Mouse (Mus musculus) heart, adult 18-20 months (tissue): ENCODE data around the gene Tcte1. TPM values are rescaled to one million over a fixed set of nuclear protein-coding genes. Genes with fewer than 3 reads are reported as not detected.

Experiments used
- DNase-seq, 2 experiments: peaks; one replicate each; pipeline ENCODE4 v3.0.0; 2021 to 2022; ENCODE audit warnings: mixed read lengths in 1 of 2
- total RNA-seq, 2 experiments: library from RNA; stranded (reverse); gene quantifications; 2 replicates each; pipeline ENCODE4 v1.2.3; 2021

Tcte1 gene
- total RNA-seq, 2 experiments from 2014 or later, result not detected

GRCm38 (mm10) chr17:45548541-45549512 lies 25.6 kb downstream of the Tcte1 start:
- no peak for DNase-seq

GRCm38 (mm10) chr17:45549617-45550181 lies 26.5 kb downstream of the Tcte1 start, which contains the start of gene Tmem151b:
Gene Tmem151b (minus strand): TSS chr17:45549677.
- no peak for DNase-seq

GRCm38 (mm10) chr17:45550253-45550652 lies 27.0 kb downstream of the Tcte1 start:
- DNase-seq, result no peak

- no peak for DNase-seq
Measured at GRCm38 (mm10) chr17:45551249-45551796, 28.1 kb downstream of the Tcte1 start.

- peak; percentile 70 to 83 for DNase-seq
Measured at GRCm38 (mm10) chr17:45551816-45552451, 28.7 kb downstream of the Tcte1 start.

- no peak for DNase-seq
Measured at GRCm38 (mm10) chr17:45553065-45553464, 29.8 kb downstream of the Tcte1 start.

GRCm38 (mm10) chr17:45554420-45554819 lies 31.2 kb downstream of the Tcte1 start:
- DNase-seq, result no peak

GRCm38 (mm10) chr17:45555452-45556106 lies 32.3 kb downstream of the Tcte1 start, which contains the start of gene Nfkbie:
Gene Nfkbie (plus strand): TSS chr17:45555703.
- DNase-seq, result peak; percentile 95 to 98

GRCm38 (mm10) chr17:45556107-45556489 lies 32.9 kb downstream of the Tcte1 start:
- no peak for DNase-seq

GRCm38 (mm10) chr17:45556514-45557245 lies 33.4 kb downstream of the Tcte1 start:
- peak in 1 of 2 experiments; percentile 39 for DNase-seq

GRCm38 (mm10) chr17:45557246-45557824 lies 34.1 kb downstream of the Tcte1 start:
- DNase-seq, result no peak

GRCm38 (mm10) chr17:45557998-45558862 lies 35.0 kb downstream of the Tcte1 start:
- peak in 1 of 2 experiments; percentile 22 for DNase-seq

- no peak for DNase-seq
Measured at GRCm38 (mm10) chr17:45559732-45560525, 36.7 kb downstream of the Tcte1 start.

GRCm38 (mm10) chr17:45563216-45563615 lies 40.0 kb downstream of the Tcte1 start:
- no peak for DNase-seq

- DNase-seq, result peak; percentile 96 to 97
Measured at GRCm38 (mm10) chr17:45563655-45564530, 40.7 kb downstream of the Tcte1 start, which contains the start of gene Slc35b2. Gene Slc35b2 (plus strand): TSS chr17:45563874.

GRCm38 (mm10) chr17:45564531-45565084 lies 41.4 kb downstream of the Tcte1 start:
- DNase-seq, result no peak

- DNase-seq, result no peak
Measured at GRCm38 (mm10) chr17:45565103-45565502, 41.9 kb downstream of the Tcte1 start.

- no peak for DNase-seq
Measured at GRCm38 (mm10) chr17:45566031-45566359, 42.8 kb downstream of the Tcte1 start.
